Mouse (Mus musculus) liver, postnatal 0 days (tissue): Measurements from ENCODE around the gene Fndc10. TPM values are rescaled to one million over a fixed set of nuclear protein-coding genes. Genes with fewer than 3 reads are reported as not detected.
A peak's percentile ranks its signal among the peaks of the same experiment; 100 is the strongest.

Experiments
- ATAC-seq: fragments of 200-750 bp; cut with Nextera tagmentation; 2 replicates; pipeline ENCODE4 v1.8.0; 2017; ENCODE audit warnings: mild to moderate bottlenecking, moderate library complexity
- DNase-seq: peaks from one replicate; pipeline ENCODE4 v3.0.0-alpha.2; 2016
- H3K27ac ChIP-seq: fragments of 300-500 bp; sonication (generic); 2 replicates; pipeline ENCODE4 v1.5.1; 2014; ENCODE audit warnings: antibody characterized with exemption, moderate library complexity, mild to moderate bottlenecking, low read depth
- H3K27me3 ChIP-seq: fragments of 300-500 bp; sonication (generic); 2 replicates; pipeline ENCODE4 v1.6.1; 2014; ENCODE audit warnings: low read length, control low read depth, mixed read lengths; ENCODE audit not compliant: insufficient read depth
- H3K36me3 ChIP-seq: fragments of 300-500 bp; sonication (generic); replicated peaks from 2 replicates; pipeline ENCODE4 v1.6.1; 2014; ENCODE audit warnings: mild to moderate bottlenecking, control low read depth, low read length, moderate library complexity, mixed read lengths; ENCODE audit not compliant: insufficient read depth
- H3K4me1 ChIP-seq: fragments of 300-500 bp; sonication (generic); 2 replicates; pipeline ENCODE4 v1.6.1; 2014; ENCODE audit warnings: antibody characterized with exemption, mild to moderate bottlenecking, control low read depth; ENCODE audit not compliant: insufficient read depth
- H3K4me2 ChIP-seq: fragments of 300-500 bp; sonication (generic); 2 replicates; pipeline ENCODE4 v1.6.1; 2014; ENCODE audit warnings: low read depth, mild to moderate bottlenecking, low read length, moderate library complexity, mixed read lengths
- H3K4me3 ChIP-seq: fragments of 300-500 bp; sonication (generic); 2 replicates; pipeline ENCODE4 v1.5.1; 2014; ENCODE audit warnings: low read depth, low read length
- H3K9ac ChIP-seq: fragments of 300-500 bp; sonication (generic); replicated peaks from 2 replicates; pipeline ENCODE4 v1.6.1; 2014; ENCODE audit warnings: mild to moderate bottlenecking, moderate library complexity
- H3K9me3 ChIP-seq: fragments of 300-500 bp; sonication (generic); 2 replicates; pipeline ENCODE4 v1.6.1; 2016; ENCODE audit warnings: mild to moderate bottlenecking, control low read depth, low read length, mixed read lengths
- CTCF ChIP-seq: sonication (generic); IDR thresholded peaks from 2 replicates; pipeline ENCODE4 v1.5.1; 2016; ENCODE audit warnings: antibody characterized with exemption, low read depth
- EP300 ChIP-seq: IDR thresholded peaks from 2 replicates; pipeline ENCODE4 v1.6.1; 2016; ENCODE audit warnings: antibody characterized with exemption, low read depth, mild to moderate bottlenecking
- WGBS: fragments of 180-500 bp; shearing (Covaris S2); extraction: QIAGEN DNeasy Blood & Tissue Kit; methylation state at CpG from one replicate; pipeline ENCODE4 v1.1.7; 2014; ENCODE audit not compliant: insufficient replicate concordance; 5-methylcytosine and 5-hydroxymethylcytosine counted together
- polyA plus RNA-seq: library from polyadenylated mRNA; unstranded; fragments of >200 nt; fragmentation: Nextera tagmentation; extraction: Ambion mirVana; gene quantifications from 2 replicates; pipeline ENCODE4 v1.2.1, GENCODE M21; 2015

The Fndc10 gene
- polyA plus RNA-seq, 1 experiment from 2014 or later = 0.41 TPM

GRCm38 (mm10) chr4:155653086-155653450 lies 41.1 kb upstream of the Fndc10 start, which contains the start of gene Mmp23:
Gene Mmp23, minus strand, starts transcription at chr4:155653384.
- Histone ChIP-seq H3K4me1 (peaks cover 19% of the 10 kb centered on the region), H3K4me2 (peak within 1 kb of the TSS; percentile 54), H3K4me3 (peak within 1 kb of the TSS; percentile 30), H3K9ac (peak within 1 kb of the TSS; percentile 47; the same call in 1 of the 2 replicates), H3K27me3 (peaks cover 45% of the 10 kb centered on the region), H3K27ac (peak within 1 kb of the TSS; percentile 12; the same call in 1 of the 2 replicates), H3K36me3 (peaks cover 27% of the 10 kb centered on the region), H3K9me3 (no peaks in the 10 kb centered on the region)
- TF ChIP-seq EP300 (no peak), CTCF (peak; percentile 11; the same call in 1 of the 2 replicates)
- DNase-seq (no peak), ATAC-seq (no peak)
- under 1% methylated on average over 32 of the region's 33 CpGs for WGBS

GRCm38 (mm10) chr4:155653451-155654182 lies 40.5 kb upstream of the Fndc10 start:
- Histone ChIP-seq H3K27me3 (peaks cover 45% of the 10 kb centered on the region), H3K27ac (0 out of 2 replicates have a peak overlapping the region, but pooled peaks have one; percentile 12), H3K9ac (no peak overlapping the region), H3K4me3 (peak overlapping the region; percentile 30), H3K9me3 (no peaks in the 10 kb centered on the region), H3K4me1 (peaks cover 19% of the 10 kb centered on the region), H3K4me2 (peak overlapping the region; percentile 54), H3K36me3 (peaks cover 21% of the 10 kb centered on the region)
- no peak for ATAC-seq
- TF ChIP-seq EP300 = no peak
- TF ChIP-seq CTCF = peak; percentile 25
- WGBS = 3% methylated on average over 30 of the region's 31 CpGs
- DNase-seq = no peak

- 5% methylated on average over 6 of the region's 6 CpGs for WGBS
- H3K4me1 ChIP-seq = peaks cover 19% of the 10 kb centered on the region
- peak overlapping the region; percentile 27 for H3K4me3 ChIP-seq
- H3K9ac ChIP-seq = no peak overlapping the region
- H3K9me3 ChIP-seq = no peaks in the 10 kb centered on the region
- no peak overlapping the region for H3K27ac ChIP-seq
- H3K36me3 ChIP-seq = peaks cover 16% of the 10 kb centered on the region
- DNase-seq = no peak
- no peak for ATAC-seq
- peaks cover 45% of the 10 kb centered on the region for H3K27me3 ChIP-seq
- H3K4me2 ChIP-seq = peak overlapping the region; percentile 54
- no peak for TF ChIP-seq EP300
- TF ChIP-seq CTCF = no peak
These were observed 40.0 kb upstream of the Fndc10 start for GRCm38 (mm10) chr4:155654183-155654455.

- no peak for TF ChIP-seq EP300
- TF ChIP-seq CTCF = no peak
- DNase-seq = peak; percentile 58
- Histone ChIP-seq H3K9me3 (no peaks in the 10 kb centered on the region), H3K4me1 (peaks cover 19% of the 10 kb centered on the region), H3K4me2 (peak overlapping the region; percentile 54), H3K4me3 (peak overlapping the region; percentile 27), H3K27ac (no peak overlapping the region), H3K36me3 (peaks cover 11% of the 10 kb centered on the region), H3K27me3 (peaks cover 45% of the 10 kb centered on the region), H3K9ac (no peak overlapping the region)
- WGBS = 5% methylated on average over 47 of the region's 52 CpGs
- peak; percentile 38 for ATAC-seq
These were observed 39.5 kb upstream of the Fndc10 start for GRCm38 (mm10) chr4:155654456-155655298.

- Histone ChIP-seq H3K4me1 (peaks cover 19% of the 10 kb centered on the region), H3K4me3 (no peak overlapping the region), H3K27me3 (peaks cover 43% of the 10 kb centered on the region), H3K9ac (no peak overlapping the region), H3K4me2 (no peak overlapping the region), H3K27ac (no peak overlapping the region), H3K9me3 (no peaks in the 10 kb centered on the region), H3K36me3 (peaks cover 2% of the 10 kb centered on the region; the same call in 1 of the 2 replicates)
- DNase-seq (no peak), ATAC-seq (no peak)
- 87% methylated on average over 13 of the region's 13 CpGs for WGBS
- no peak for TF ChIP-seq EP300
- no peak for TF ChIP-seq CTCF
These were observed 37.9 kb upstream of the Fndc10 start for GRCm38 (mm10) chr4:155656214-155656751.

- ATAC-seq (no peak), DNase-seq (no peak)
- no peaks in the 10 kb centered on the region for H3K9me3 ChIP-seq
- H3K9ac ChIP-seq = no peak overlapping the region
- H3K4me1 ChIP-seq = peaks cover 10% of the 10 kb centered on the region; the same call in 1 of the 2 replicates
- H3K36me3 ChIP-seq = no peaks in the 10 kb centered on the region
- H3K4me2 ChIP-seq = no peak overlapping the region
- no peak overlapping the region for H3K27ac ChIP-seq
- WGBS = 82% methylated on average over 10 of the region's 10 CpGs
- no peak overlapping the region for H3K4me3 ChIP-seq
- TF ChIP-seq EP300 = no peak
- no peak for TF ChIP-seq CTCF
- H3K27me3 ChIP-seq = peaks cover 17% of the 10 kb centered on the region
These were observed 35.2 kb upstream of the Fndc10 start for GRCm38 (mm10) chr4:155658961-155659360.
